Mouse (Mus musculus) neural tube, embryonic 10.5 days (tissue): ENCODE results near the gene Scn4a.
"Not testable (repeated sequence)": the region's sequence is repeated elsewhere in the genome, so short reads cannot be mapped to it uniquely, and the experiment has no call there.

Experiments used
- DNase-seq: peaks from one replicate; pipeline ENCODE4 v3.0.0-alpha.2; 2017; ENCODE audit warnings: low spot score; ENCODE audit errors: extremely low spot score

Scn4a gene

DNA sequence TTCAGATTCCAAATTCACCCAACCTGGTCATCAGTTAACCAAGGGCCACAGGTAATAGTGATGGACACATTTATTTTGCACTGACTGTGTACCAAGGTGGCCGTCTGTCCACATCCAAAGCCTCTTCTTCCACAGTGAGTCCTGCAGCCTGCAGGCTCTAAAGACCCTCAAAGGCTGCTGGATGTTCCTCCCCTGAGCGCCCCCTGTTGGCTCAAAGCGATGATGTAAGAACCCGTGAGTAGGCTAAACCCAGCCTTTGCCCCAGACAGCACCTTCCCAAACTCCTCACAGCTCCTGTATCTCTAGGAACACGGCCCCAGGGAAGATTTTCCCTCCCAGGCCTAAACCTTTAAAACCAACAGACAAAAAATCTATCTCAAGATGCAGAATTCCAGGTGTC, 6.3 kb upstream of the Scn4a start:
- peak; percentile 37 for DNase-seq

DNA sequence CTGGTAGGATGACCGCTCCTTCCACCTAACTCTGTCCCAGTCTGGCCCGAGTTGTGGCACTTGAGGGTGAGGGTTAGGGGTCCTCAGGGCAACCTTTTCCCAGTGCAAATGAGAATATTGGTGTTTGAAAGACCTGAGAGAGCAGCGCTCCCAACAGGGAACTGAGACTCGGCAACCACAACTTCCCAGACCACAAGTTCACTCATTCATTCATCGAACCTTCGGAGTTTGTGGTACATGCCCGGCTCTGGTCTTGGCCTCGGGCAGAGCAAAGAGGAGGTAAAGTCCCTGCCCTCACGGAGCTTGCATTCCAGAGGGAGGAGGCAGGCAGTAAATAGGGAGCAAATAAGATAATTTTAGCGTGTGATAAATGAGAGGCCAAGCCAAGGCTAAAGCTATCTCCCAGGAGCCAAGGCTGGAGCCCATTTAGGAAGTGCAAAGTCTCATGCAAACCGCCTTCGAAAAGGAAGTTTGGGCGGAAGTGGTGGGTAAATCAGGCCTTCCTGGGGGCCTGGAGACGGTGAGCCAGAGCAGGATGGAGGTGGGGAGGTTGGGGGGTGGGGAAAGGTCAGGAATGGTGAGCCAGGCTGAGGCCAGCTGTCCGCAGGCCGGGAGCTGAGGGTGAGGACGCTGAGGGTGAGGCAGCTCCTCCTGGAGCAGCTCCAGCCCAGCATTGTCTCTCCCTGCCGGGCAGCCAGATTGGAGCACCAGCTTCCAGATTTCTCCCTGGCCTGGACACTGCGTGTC, 2.5 kb upstream of the Scn4a start:
- no peak for DNase-seq

DNA sequence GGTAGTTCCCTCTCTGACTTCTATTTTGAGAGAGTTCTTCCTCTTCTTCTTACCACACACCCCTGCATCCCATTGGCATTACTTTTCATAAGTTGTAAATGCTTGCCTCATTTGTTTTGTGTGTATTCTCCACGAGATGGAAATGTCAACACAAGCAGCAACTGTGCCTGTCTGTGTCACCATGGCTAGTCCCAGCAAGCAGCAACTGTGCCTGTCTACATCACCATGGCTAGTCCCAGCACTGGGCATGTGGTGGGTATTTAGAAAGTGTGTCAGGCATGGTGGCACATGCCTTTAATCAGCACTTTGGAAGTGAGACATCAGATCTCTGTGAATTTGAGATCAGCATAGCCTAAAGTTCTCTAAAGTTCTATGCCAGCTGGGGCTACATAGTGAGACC, 1.1 kb upstream of the Scn4a start:
- no peak for DNase-seq

DNA sequence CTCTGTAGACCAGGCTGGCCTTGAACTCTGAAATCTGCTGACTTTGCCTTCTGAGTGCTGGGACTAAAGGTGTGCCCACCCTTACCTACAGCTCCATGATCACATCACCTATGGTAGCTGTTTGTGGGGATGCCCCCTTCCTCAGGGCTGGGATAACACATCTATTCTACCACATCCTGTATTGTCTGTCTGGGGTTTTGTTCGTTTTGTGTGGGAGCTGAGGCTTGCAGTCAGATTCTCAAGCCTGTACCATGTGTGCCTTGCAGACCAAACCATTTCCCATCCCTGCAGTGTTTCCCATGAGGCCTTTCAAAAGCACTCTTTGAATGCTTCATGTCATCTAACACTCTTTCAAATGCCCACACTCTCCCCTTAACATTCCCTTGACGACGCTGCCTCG, 1.1 kb downstream of the Scn4a start:
- no peak for DNase-seq

DNA sequence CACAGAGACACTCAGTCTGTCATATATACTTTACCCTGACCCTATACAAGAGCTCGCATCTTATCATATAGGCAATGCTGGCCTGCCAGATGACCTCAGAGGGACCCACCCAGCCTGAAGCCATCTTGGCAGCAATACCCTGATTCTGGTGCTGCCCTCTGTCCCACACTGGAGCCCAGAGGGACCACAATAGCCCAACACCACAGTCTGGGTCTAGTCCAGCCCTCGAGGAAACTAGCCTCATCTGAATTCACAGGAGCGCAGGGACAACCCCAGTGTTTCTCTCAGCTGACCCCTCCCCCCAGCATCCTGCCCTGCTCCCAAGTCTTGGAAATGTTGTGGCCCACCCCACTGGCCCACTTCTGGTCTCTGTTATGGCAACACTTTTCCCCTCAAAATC, 1.8 kb downstream of the Scn4a start:
- no peak for DNase-seq

DNA sequence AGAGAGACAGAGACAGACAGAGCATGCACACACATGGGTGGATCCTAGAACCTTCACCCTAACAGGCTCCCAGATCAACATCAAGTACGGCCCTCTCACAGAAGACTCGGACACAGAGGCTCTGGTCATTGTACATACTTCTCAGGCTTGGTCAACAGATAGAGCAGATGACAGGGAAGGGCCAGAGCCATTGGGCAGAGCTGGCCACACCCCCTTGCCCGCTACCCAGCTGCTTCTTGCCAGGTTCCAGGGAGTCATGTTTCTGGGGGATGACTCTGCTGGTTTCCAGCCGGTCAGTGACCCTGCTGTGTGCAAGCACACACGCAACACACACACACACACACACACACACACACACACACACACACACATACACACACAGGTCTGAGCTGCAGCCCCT, 2.2 kb downstream of the Scn4a start:
- DNase-seq: no peak

DNA sequence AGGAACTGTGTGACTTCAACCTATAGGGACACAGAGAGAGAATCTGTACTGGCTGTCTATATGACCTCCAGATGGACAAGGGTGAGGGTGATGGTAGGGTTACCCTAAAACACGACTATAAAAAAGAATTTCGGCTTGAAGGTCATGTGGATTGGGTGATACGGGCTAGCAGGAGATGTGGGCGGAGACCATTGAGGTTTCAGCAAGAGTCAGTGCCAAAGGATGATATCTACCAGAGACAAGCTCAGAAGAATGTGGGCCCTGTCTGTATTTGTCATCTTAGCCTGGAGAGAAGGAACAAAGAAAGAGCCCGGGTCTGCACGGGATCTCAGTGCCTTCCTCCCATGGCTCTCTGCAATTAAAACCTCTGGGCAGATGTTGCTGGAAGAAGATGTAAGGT, 3.3 kb downstream of the Scn4a start:
- DNase-seq: no peak

DNA sequence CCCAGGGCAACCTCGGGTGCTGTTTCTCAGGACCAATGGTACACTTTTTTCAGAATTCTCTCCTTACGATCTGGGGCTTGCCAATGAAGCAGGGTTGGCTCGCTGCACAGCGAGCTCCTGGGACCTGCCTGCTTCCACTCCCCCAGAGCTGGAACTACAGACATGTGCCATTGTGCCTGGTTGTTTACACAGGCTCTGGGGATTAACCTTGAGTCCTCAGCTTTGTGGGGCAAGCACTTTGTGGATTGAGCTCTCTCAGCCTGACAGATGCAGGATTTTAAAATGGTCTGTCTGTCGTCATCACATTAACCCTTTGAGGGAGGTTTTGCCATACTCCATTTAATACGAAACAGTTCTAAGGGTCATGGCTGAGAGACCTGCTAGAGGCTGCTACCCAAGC, 8.2 kb downstream of the Scn4a start:
- DNase-seq: no peak

DNA sequence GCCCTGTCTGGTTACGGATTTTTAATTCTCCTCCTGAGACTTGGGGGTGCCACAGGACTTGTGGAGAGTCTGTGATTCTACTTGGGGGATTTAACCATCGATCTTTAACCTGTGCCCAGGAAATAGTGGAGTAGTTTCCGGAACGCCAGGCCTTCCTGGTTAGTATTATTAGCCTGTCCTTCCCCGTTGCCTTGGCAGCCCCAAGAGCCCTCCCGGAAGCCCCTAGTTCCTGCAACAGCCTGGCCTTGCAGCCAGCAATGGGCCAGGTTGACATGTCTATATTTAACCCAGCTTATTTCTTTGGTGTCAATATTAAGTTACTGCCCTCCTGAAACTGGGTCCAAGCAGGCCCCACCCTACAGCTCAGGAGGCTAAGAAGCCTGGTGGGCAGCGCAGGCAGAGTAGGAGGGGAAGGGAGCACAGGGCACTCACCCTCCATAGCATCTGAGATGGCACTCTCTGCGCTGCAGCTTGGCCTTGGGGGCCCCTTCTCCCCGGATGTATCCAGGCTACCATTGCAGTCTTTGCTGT, 12.0 kb downstream of the Scn4a start:
- DNase-seq: no peak

DNA sequence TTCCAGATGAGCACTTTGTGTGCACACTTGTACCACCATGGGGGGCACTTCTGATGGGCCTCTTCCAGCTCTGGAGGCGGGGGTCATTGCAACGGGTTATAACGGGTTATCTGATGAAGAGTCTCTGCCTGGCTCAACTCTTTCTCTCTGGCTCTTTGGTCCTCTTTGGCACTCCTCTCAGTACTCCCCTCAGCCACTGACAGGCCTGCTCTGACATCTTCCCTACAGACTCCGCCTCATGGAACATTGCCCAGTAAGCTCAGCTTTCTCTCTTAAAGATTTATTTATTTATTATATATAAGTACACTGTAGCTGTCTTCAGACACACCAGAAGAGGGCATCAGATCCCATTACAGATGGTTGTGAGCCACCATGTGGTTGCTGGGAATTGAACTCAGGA, 13.8 kb downstream of the Scn4a start:
- not testable (repeated sequence) for DNase-seq

DNA sequence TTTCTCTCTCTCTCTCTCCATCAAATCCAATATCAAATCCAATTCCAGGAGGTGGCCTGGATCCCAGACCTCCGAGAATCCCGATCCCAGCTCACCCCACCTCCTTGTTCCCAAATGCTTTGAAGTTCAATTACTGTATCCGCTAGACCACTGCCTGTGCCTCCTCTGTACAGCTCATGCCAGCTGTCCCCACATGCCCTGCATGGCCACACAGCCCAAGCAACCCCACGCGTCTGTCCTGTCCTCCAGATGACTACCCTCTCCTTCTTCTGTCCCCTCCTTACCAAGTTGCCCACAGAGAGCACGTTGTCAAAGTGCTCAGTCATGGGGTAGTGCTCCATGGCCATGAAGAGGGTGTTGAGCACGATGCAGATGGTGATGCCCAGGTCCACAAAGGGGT, 14.2 kb downstream of the Scn4a start:
- no peak for DNase-seq

DNA sequence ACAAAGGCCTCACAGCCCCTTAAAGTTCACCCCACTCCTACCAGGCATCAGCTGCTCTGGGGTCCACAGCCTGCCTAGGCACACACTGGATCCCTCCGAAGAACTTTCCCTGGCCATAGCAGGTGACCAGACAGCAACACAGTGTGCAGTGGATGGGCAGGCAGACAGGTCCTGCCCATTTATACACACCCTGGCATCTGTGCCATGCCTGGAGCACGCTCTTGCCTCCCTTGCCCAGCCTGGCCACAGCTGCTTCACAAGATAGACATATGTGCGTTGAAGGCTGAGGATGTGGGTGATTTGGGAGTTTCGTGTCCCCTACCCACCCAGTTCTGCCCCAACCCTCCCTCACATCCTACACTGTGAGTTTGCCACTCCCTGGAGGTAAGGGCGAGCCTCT, 15.1 kb downstream of the Scn4a start:
- DNase-seq: no peak

DNA sequence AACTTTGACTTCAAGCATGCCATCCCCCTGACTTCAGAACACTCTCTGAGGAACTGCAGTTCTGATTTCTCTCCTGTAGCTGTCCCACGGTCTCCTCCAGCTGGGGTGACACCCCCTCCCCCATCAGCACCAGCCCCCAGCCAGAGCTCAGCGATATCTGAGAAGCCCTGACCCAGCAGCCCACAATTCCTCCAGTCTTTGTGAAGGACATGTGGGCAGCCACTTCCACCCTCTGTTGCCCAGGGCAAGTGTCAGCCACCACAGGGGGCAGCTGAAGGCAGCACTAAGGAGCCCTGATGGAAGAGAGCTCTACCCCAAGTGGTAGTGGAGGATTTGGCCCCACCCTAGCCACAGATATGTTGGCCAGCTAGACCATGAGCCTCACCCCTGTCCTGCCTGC, 19.0 kb downstream of the Scn4a start:
- no peak for DNase-seq

DNA sequence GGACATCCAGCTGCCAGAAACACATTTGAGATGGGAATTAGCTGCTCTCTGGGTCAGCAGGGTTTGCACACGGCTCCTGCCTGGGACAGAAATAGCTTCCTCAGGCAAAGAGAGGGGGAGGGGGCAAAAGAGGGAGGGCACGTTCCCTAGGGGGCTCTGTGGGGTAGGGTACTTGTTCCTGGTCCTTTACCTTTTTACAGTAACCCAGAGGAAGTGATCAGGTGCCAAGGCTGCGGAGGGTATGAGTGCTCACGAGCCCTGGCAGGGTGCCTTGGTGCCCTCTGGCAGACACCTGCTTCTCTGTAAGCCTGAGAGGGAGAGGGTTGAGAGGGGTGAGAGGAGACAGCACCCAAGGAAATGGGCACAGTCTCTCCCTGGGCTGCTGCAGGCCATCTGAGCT, 20.6 kb downstream of the Scn4a start:
- DNase-seq: no peak

DNA sequence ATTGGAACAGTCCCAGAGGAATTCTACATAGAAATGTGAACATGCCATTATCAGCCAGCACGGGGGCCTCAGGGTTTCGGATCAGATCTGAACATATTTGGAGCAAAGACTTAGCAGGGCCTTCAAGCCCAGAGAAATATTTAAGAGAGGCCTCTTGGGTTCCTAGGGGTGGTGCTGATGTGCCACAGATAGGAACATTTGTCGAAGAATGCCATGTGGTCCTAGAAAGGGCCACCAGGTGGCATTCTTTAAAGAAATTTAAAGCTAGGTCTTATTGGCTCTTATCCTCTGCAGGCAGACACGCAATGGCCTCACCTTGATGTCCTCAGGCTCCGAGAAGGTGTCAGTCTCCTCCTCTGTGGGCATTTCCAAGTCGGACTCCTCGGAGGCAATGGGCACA, 23.4 kb downstream of the Scn4a start:
- DNase-seq: no peak

DNA sequence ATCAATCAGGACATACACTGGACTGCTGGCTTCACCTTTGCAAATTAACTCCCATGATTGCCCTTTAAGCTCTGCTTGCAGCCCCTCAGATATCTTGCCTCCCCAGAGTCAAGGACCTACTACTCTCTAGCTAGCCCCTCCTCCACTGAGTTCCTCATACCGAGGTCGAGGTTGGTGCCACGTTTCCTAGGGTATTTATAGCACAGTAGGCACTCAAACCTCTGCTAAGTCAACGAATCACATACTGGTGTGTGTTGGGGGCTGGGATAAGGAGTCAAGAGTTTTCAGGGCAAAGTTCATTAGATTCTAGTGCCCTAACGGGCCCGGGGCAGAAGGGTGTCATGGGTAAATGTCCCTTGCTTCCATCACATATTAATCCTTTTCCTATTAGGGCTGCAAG, 24.0 kb downstream of the Scn4a start:
- DNase-seq: no peak

DNA sequence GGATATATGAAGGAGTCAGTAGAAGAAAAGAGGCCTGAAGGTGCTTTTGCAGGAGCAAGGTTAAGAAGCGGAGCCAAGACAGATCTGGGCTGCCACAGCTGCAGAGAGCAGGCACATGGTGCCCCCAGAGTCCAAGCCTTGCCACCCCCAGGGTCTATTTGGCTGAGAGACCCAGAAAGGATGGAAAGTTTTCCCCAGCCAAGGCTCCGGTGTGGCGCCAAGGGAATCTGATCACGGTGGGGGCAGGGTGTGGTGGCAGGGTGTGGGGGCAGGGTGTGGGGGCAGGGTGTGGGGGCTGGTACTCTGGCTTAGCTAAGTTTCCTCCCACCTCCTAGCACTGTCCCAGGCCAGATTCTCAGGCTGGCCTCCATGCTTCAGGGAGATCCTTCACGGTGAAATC, 24.6 kb downstream of the Scn4a start:
- no peak for DNase-seq

DNA sequence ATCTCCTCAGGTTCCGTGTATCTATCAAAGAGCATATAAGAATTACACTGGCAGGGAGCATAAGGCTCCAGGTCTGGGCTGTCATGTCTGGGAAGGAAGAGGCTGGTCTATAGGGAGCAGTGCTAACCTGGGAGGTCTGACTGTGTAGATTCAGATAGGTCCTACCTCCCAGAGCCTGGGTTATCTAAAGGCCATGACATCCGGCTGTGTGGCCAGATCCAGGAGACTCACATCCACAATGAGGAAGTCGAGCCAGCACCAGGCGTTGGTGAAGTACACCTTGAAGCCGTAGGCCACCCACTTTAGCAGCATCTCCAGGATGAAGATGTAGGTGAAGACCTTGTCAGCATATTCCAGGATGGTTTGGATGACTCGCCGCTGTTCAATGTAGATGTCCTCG, 26.6 kb downstream of the Scn4a start:
- no peak for DNase-seq

DNA sequence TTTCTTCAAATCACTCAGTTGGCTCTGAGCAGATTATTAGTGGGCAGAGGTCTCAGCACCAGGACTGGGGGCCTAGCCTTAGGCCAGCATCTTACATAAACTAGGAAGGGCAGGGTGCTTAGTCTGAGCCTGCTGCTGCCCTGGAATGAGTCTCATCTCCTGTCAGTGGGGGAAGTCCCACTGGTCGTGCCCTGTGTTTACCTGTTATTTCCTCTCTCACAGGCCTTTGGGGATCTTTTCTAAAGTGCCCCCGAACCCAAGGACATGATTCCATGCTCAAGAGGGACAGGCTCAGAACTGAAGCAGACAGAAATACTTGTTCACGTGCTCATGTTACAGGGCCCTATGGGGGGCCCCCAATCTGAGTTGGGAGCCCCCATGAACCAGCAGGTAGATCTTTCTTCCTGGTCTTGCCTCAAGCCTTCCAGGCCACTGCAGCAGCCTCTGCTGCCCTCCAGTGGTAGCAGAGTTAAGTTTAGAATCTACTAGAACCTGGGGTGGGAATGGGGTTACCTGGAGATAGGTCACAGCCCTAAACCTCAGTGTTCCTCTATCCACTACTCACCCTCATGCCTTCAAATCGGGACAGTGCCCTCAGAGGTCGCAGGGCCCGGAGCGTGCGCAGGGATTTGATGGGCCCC, 27.4 kb downstream of the Scn4a start:
- peak; percentile 47 for DNase-seq

DNA sequence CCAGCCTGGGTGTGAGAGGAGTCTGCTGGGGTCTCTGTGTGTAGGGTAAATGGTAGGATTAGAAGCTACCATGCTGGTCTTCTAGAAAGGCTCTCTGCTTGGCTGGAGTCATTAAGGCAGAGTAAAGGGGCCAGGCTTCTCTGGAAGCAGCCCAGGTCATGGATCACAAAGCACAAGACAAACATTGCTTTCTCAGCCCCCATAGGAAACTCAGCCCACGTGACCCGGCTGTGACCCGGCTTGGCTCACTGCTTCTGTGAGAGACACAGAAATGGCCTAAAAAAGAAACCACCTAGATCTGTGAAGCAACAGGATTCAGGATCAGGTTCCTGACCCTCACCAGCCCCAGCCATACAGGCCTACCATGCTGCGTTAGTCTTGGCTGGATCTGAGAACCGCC, 28.2 kb downstream of the Scn4a start:
- DNase-seq: no peak

DNA sequence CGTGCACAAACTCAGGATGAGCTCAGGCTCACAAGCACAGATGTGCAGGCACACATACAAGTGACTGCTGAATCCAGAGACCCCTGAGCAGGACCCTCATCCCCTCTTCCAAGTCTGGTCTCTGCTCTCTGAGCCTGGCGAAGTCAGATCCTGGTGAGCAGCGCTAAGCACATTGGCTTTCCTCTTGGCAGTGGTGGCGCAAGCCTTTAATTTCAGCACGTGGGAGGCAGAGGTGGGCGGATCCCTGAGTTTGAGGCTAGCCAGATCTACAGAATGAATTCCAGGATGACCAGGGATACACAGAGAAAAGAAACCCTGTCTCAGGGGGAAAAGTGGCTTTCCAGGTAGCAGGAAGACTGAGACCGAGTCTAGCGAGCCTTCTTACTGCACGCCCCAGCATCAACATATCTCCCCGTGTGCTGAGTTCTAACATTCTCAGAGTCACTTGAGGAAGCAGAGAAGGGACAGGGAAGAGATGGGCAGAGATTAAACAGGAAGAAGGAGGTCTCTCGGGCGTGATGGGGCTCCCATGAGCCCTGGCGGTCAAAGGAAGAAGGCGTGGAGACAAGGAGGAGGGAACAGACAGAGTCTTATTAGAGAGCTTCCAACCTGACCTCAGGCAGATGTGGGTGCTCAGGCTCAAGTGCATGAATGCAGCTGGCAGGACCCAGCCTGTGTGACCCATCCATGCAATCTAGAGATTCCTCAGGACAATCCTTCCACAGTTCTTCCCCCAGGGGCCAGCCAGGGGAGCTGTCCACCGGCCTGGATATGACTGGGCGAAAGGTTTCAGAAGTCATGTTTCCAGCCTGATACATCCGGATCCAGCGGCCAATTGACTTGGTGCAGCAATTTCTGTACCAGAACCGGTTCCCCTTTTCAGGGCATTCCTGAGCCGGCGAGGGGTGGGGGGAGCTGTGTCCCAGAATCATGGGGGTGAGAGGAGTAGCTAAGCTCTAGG, 34.4 kb downstream of the Scn4a start:
- no peak for DNase-seq

DNA sequence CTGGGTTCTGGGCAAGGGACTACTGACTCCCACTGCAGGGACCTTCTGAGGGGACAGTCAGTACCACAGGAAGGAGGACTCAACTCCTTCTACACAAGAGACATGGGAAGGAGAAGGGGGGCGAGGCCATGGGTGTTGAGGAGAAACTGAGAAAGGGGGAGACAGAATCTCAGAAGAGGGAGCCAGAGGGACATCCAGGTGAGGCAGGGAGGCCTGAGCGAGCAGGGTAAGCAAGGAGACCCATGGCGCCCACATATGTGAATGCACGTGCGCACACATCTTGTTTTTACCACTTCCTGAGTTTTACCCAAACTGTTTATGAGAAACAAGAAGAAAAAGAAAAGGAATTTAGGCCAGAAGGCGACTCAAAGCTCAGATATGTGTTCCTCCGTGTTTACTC, 35.3 kb downstream of the Scn4a start:
- no peak for DNase-seq
